Mouse (Mus musculus) ES-Bruce4 (cell line): ENCODE results near the gene Alg9.

ENCODE experiments used
- CTCF ChIP-seq: IDR thresholded peaks from one replicate; pipeline ENCODE4 v1.8.1; 2011; ENCODE audit warnings: low read depth, low read length
- EP300 ChIP-seq: IDR thresholded peaks from 2 replicates; pipeline ENCODE4 v1.6.1; 2011; ENCODE audit warnings: low read depth, low read length; ENCODE audit not compliant: insufficient read depth

GRCm38 (mm10) chr9:50770011-50770410, 4.8 kb upstream of the Alg9 start:
- TF ChIP-seq CTCF (no peak), EP300 (no peak)
